Mouse (Mus musculus) fat pad, adult 2 months (tissue): ENCODE results near the gene Gabpb2.

ENCODE experiments used
- DNase-seq: peaks from one replicate; pipeline ENCODE4 v3.0.0-alpha.2; 2011; ENCODE audit warnings: low read depth, low spot score; ENCODE audit errors: extremely low read depth

The Gabpb2 gene

DNA sequence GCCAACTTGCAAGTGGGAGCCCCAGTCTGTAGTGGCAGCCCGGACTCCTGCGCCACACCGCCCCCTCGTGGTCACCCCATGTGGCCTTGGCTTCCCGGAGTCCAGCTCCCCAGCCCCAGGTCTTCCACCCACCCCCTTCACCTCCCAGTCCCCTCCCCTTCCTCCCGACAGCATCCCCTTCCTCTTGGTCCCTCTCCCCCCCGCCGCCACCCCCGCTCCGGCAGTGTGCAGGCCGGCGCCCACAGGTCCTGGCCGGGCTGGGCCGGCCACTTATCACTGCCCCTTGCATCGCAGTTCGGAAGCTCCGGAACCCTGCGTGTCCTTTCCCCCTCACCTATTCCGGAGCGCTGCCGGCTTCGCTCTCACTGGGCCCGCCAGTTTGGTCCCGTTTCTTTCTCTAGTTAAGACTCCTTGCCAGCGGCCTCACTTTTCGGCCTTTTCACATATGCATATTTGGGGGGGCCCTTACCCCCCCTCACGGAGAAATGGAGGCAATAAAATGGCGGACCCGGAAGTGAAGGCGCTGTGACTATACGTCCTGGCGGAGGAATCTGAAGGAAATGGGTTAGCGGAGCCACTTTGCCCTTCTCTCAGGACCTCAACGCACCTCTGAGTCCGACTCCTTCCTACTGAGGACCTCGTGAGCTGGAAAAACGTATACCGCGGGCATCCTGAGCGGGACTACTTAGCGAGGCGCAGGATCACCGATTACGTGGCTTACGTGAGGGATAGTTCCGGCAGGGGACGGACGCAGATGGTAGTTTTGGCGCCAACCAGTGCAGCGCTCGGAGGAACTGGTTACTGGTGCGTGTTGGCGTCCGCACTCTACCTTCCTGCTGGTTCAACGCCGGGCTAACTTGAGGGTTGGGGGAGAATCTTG lies at the start of gene Gabpb2:
Gene Gabpb2 (minus strand): TSS at position 662 of the 880 bp plus-strand sequence.
- DNase-seq, result no peak

DNA sequence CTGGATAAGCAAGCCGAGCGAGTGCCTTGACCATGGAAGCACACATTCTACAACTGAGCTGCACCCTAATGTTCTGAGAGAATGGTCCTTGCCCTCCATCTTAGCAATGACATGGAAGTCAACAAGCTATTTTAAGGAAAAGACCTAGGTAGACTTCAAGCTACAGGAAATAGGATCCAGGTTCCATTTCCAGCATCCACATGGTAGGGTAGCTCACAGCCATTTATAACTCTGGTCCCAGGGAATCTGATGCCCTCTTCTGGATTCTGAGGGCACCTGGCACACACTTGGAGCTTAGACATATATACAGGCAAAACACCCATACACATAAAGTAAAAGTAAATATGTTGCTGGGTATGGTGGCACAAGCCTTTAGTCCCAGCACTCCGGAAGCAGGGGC lies 48.3 kb upstream of the Gabpb2 start:
- no peak for DNase-seq

DNA sequence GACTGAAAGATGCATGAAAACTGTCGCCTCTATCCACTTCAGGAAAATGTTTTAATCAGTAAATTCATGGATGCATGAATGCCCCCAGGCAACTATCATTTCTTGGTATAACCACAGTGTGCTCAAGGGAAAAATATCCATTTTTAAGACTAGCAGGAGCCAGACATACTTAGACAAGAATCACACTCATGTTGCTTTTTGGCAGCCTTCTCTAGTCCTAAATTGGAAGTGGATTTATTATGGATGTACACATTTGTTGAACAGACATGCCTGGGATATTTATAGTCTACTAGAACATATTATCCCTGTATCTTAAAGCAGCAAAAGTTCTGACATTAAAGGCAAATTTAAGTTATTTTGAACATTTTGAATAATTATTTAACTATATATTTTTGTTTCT lies 47.0 kb upstream of the Gabpb2 start:
- no peak for DNase-seq

- DNase-seq, result no peak
Observed at GRCm38 (mm10) chr3:95263089-95263739, 45.5 kb upstream of the Gabpb2 start.

DNA sequence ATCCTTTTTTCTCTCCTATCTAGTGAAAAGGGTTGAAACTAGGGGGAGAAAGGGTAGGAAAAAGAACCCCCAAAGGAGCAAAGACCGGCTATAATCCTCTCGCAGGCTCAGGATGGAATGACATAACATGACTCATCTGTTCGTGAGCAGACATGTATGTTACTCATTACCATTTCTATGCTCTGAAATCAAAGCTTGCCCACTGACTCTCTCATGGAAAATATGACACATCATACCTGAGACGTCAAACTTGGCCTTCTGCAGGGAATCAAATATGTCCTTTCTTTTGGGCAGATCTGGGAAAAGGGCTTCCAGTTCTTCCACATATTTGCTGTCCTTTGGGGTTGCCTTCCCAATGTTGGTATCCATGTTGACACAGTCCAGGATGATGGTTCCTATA lies 44.3 kb upstream of the Gabpb2 start:
- no peak for DNase-seq

- DNase-seq, result no peak
Observed at GRCm38 (mm10) chr3:95256931-95257330, 39.2 kb upstream of the Gabpb2 start.

DNA sequence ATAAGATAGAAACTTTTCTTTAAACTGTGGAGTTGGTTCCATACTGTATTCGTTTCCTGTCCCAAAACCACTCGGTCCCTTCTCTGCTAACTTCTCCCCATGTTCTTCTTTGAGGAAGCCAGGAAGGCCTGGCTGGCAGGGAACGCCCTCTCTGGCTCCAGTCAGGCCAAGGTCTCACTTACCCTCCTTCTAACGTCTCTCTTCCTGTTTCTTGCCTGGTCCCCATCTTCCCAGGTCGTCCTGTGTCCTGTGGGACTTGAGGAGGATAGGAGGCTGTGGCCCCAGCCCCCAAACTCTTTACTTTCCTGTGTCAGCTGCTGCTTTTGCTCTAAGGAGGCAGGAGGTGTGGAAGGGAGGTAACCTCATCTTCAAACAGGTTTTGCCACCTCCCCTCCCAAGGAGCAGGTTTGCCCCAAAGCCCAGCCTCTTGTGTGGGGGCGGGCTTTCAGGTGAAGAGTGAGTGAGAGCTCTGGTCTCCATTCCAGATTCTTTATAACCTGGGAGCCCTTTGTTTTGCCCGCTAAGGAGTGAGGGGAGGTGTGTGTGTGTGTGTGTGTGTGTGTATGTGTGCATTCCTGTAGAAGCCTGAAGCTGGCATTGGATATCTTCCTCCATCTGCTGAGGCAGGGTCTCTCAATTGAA lies 33.2 kb upstream of the Gabpb2 start, which contains the start of gene Bnipl:
Gene Bnipl (minus strand): TSS at position 411 of the 642 bp plus-strand sequence.
- DNase-seq, result no peak

GRCm38 (mm10) chr3:95250361-95250760 lies 32.6 kb upstream of the Gabpb2 start:
- no peak for DNase-seq

GRCm38 (mm10) chr3:95247660-95248336 lies 30.1 kb upstream of the Gabpb2 start:
- no peak for DNase-seq

DNA sequence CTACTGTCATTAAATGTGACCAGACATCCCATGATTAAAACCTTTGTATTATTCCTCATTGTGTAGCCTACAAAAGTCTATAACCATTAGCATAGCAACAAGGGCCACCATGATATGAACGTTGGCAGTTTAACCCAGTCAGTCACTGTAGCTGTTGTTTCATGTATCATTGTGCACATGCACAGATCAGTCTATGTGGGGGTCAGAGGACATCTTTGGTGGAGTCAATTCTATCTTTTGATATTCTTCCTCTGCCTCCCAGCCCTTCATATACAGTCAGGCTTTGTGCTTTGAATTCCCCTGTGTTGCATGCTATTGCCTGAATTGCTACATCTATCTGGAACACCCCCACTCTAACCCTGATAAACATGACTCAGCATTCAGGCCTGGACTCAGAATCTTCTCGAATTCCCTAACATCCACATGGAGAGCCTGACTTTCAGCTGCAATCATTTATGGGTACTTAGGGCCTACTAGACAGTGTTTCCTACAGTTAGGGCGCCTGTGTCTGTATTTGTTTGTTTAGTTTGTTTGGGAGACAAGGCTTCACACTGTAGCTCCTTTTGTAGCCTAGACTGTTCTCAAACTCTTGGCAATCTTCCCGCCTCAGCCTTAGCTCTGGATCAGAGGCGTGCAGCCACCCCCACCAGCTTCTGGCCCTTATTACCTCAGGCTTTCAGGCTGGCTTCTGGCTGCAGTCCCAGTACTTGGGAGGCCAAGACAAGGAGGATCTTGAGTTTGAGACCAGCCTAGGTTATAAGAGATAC lies 28.9 kb upstream of the Gabpb2 start:
- DNase-seq, result peak; percentile 72

DNA sequence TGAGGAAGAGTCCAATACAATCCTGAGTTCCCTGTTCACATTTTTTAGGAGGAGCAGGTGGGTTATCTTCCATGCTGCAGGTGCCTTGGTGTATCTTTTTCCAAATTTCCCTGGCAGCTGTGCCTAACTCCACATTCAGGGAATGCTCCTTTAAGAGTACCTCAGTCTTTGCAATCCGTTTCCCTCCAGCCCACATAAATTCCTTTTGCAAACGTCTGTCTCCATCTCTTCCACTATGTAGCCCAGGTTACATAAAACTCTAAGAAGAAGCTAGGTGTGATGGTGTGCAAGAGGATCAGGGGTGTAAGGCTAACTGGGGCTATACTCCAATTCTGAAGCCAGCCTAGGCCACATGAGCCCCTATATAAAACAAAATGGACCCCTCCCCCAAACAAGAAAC lies 25.4 kb upstream of the Gabpb2 start:
- DNase-seq, result no peak

GRCm38 (mm10) chr3:95241498-95241897 lies 23.8 kb upstream of the Gabpb2 start, which contains the start of gene Gm128:
Gene Gm128, minus strand, starts transcription at chr3:95241598.
- no peak for DNase-seq

GRCm38 (mm10) chr3:95240900-95241299 lies 23.2 kb upstream of the Gabpb2 start:
- no peak for DNase-seq

- no peak for DNase-seq
Observed at GRCm38 (mm10) chr3:95239971-95240370, 22.3 kb upstream of the Gabpb2 start.

GRCm38 (mm10) chr3:95239022-95239421 lies 21.3 kb upstream of the Gabpb2 start:
- DNase-seq, result no peak

DNA sequence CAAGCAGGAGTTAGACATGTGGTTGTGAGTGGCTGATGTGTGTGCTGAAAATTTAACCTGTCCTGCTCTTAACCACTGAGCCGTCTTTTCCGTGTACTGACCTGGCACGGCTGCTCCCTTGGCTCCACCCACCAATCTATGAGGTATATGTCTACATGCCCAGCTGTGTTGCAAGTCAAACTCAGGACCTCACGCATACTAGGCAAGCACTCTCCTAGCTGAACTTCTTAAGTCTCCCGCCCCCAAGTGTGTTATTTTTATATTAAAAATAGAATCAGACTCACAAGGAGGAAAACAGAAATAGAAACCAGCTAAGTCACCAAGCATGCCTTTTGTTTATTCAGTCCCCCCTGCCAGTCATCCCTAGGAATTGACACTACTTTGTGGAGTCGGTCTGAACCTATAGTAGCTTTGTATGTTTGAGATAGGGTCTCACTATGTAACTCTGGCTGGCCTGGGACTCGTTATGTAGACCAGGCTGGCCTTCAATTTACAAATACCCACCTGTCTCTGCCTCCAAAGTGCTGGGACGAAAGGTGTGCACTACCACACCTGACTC lies 19.9 kb upstream of the Gabpb2 start:
- DNase-seq, result no peak

- DNase-seq, result no peak
Observed at GRCm38 (mm10) chr3:95235386-95236301, 17.9 kb upstream of the Gabpb2 start.

DNA sequence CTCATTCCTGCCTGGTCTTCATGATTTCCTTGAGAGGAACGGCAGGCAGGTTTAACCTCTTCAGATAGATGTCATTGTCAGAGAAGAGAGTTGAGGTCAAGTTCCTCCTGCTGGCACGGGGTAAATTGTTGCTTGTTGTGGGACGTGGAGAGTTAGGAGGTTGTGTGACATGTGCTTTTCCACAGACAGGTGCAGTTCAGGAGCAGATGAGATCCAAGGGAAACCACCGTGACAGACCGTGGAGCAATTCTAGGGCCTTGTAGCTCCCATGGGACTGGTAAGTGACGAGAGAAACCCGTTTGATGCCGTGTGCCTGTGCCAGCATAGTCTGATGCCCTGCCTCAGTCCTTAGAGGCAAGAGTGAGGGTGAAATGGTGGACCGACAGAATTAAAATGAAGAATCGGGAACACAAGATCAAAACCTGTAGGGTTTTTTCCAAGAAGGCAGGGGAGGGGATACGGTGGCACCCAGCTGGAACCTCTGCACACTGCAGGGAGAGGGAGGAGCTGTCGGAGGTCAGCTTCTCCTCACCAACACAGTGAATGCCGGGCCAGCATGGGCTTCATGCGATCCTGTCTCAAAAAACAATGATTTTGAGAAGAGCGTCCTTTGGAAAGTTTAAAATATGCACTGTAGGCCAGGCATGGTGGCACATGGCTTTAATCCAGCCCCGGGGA lies 15.7 kb upstream of the Gabpb2 start:
- DNase-seq, result no peak
